Mouse (Mus musculus) limb, embryonic 13.5 days (tissue): ENCODE measurements around the gene Papln. TPM values are rescaled to one million over a fixed set of nuclear protein-coding genes. Genes with fewer than 3 reads are reported as not detected.

Experiments used
- ATAC-seq: fragments of 200-750 bp; cut with Nextera tagmentation; 2 replicates; pipeline ENCODE4 v1.8.0; 2017; ENCODE audit warnings: low read depth, moderate number of reproducible peaks, moderate TSS enrichment; ENCODE audit not compliant: low FRiP score
- H3K27ac ChIP-seq: fragments of 300-500 bp; sonication (generic); 2 replicates; pipeline ENCODE4 v1.5.1; 2015; ENCODE audit warnings: inconsistent platforms, mild to moderate bottlenecking, moderate library complexity
- H3K27me3 ChIP-seq: fragments of 300-500 bp; sonication (generic); 2 replicates; pipeline ENCODE4 v1.6.1; 2015; ENCODE audit warnings: mild to moderate bottlenecking, inconsistent platforms
- H3K36me3 ChIP-seq: fragments of 300-500 bp; sonication (generic); 2 replicates; pipeline ENCODE4 v1.6.1; 2015; ENCODE audit warnings: inconsistent platforms, mild to moderate bottlenecking, moderate library complexity
- H3K4me1 ChIP-seq: fragments of 300-500 bp; sonication (generic); 2 replicates; pipeline ENCODE4 v1.6.1; 2015; ENCODE audit warnings: inconsistent platforms
- H3K4me2 ChIP-seq: fragments of 300-500 bp; sonication (generic); replicated peaks from 2 replicates; pipeline ENCODE4 v1.6.1; 2015; ENCODE audit warnings: inconsistent platforms, mild to moderate bottlenecking, moderate library complexity
- H3K4me3 ChIP-seq: fragments of 300-500 bp; sonication (generic); 2 replicates; pipeline ENCODE4 v1.5.1; 2015; ENCODE audit warnings: moderate library complexity, mild to moderate bottlenecking, inconsistent platforms
- H3K9ac ChIP-seq: fragments of 300-500 bp; sonication (generic); 2 replicates; pipeline ENCODE4 v1.6.1; 2015; ENCODE audit warnings: mild to moderate bottlenecking, inconsistent platforms
- H3K9me3 ChIP-seq: fragments of 300-500 bp; sonication (generic); 2 replicates; pipeline ENCODE4 v1.6.1; 2016; ENCODE audit warnings: inconsistent platforms
- WGBS: fragments of 180-500 bp; shearing (Covaris S2); methylation state at CpG from one replicate; pipeline ENCODE4 v1.1.7; 2015; 5-methylcytosine and 5-hydroxymethylcytosine counted together
- polyA plus RNA-seq: library from polyadenylated mRNA; unstranded; fragments of >200 nt; fragmentation: Nextera tagmentation; extraction: Ambion mirVana; gene quantifications from 2 replicates; pipeline ENCODE4 v1.2.1, GENCODE M21; 2015

Papln gene
- polyA plus RNA-seq, 1 experiment from 2014 or later = 1.3 TPM

GRCm38 (mm10) chr12:83790749-83791148, 27.3 kb downstream of the Papln start:
- 83% methylated on average over 4 of the region's 4 CpGs for WGBS
- H3K9ac ChIP-seq = no peak overlapping the region
- H3K4me1 ChIP-seq = peaks cover 7% of the 10 kb centered on the region
- H3K36me3 ChIP-seq = peaks cover 28% of the 10 kb centered on the region
- no peak for ATAC-seq
- no peaks in the 10 kb centered on the region for H3K9me3 ChIP-seq
- H3K4me3 ChIP-seq = no peak overlapping the region
- no peaks in the 10 kb centered on the region for H3K27me3 ChIP-seq
- H3K4me2 ChIP-seq = no peak overlapping the region
- H3K27ac ChIP-seq = no peak overlapping the region

GRCm38 (mm10) chr12:83791737-83792136, 28.3 kb downstream of the Papln start:
- ATAC-seq = no peak
- 83% methylated on average over 10 of the region's 10 CpGs for WGBS
- Histone ChIP-seq H3K4me1 (peaks cover 7% of the 10 kb centered on the region), H3K27me3 (no peaks in the 10 kb centered on the region), H3K4me3 (no peak overlapping the region), H3K4me2 (no peak overlapping the region), H3K9ac (no peak overlapping the region), H3K9me3 (no peaks in the 10 kb centered on the region), H3K36me3 (peaks cover 36% of the 10 kb centered on the region), H3K27ac (no peak overlapping the region)

GRCm38 (mm10) chr12:83792706-83793410, 29.4 kb downstream of the Papln start:
- 62% methylated on average over 10 of the region's 10 CpGs for WGBS
- H3K9ac ChIP-seq = no peak overlapping the region
- ATAC-seq = no peak
- no peaks in the 10 kb centered on the region for H3K9me3 ChIP-seq
- no peak overlapping the region for H3K27ac ChIP-seq
- no peak overlapping the region for H3K4me3 ChIP-seq
- H3K4me1 ChIP-seq = peaks cover 7% of the 10 kb centered on the region
- H3K27me3 ChIP-seq = no peaks in the 10 kb centered on the region
- H3K4me2 ChIP-seq = no peak overlapping the region
- peaks cover 42% of the 10 kb centered on the region for H3K36me3 ChIP-seq

- WGBS = 64% methylated on average over 2 of the region's 2 CpGs
- peaks cover 3% of the 10 kb centered on the region for H3K4me1 ChIP-seq
- no peak overlapping the region for H3K4me3 ChIP-seq
- H3K27ac ChIP-seq = no peak overlapping the region
- H3K27me3 ChIP-seq = no peaks in the 10 kb centered on the region
- no peaks in the 10 kb centered on the region for H3K9me3 ChIP-seq
- peaks cover 63% of the 10 kb centered on the region for H3K36me3 ChIP-seq
- ATAC-seq = no peak
- no peak overlapping the region for H3K4me2 ChIP-seq
- H3K9ac ChIP-seq = no peak overlapping the region
Observed at GRCm38 (mm10) chr12:83795051-83795450, 31.6 kb downstream of the Papln start.

- H3K9ac ChIP-seq = no peak overlapping the region
- H3K4me1 ChIP-seq = no peaks in the 10 kb centered on the region
- no peak overlapping the region for H3K4me2 ChIP-seq
- H3K27me3 ChIP-seq = no peaks in the 10 kb centered on the region
- 97% methylated on average over 7 of the region's 7 CpGs for WGBS
- ATAC-seq = no peak
- no peaks in the 10 kb centered on the region for H3K9me3 ChIP-seq
- H3K36me3 ChIP-seq = peaks cover 69% of the 10 kb centered on the region
- no peak overlapping the region for H3K27ac ChIP-seq
- H3K4me3 ChIP-seq = no peak overlapping the region
Observed at GRCm38 (mm10) chr12:83795586-83795985, 32.2 kb downstream of the Papln start.

- ATAC-seq = no peak
- H3K27ac ChIP-seq = no peak overlapping the region
- H3K36me3 ChIP-seq = peaks cover 75% of the 10 kb centered on the region
- H3K9ac ChIP-seq = no peak overlapping the region
- H3K4me2 ChIP-seq = no peak overlapping the region
- WGBS = 92% methylated on average over 5 of the region's 5 CpGs
- H3K9me3 ChIP-seq = no peaks in the 10 kb centered on the region
- no peaks in the 10 kb centered on the region for H3K27me3 ChIP-seq
- no peak overlapping the region for H3K4me3 ChIP-seq
- no peaks in the 10 kb centered on the region for H3K4me1 ChIP-seq
Observed at GRCm38 (mm10) chr12:83798313-83798712, 34.9 kb downstream of the Papln start.

- no peak overlapping the region for H3K4me3 ChIP-seq
- no peak overlapping the region for H3K4me2 ChIP-seq
- no peak overlapping the region for H3K27ac ChIP-seq
- WGBS = 62% methylated on average over 9 of the region's 9 CpGs
- H3K4me1 ChIP-seq = no peaks in the 10 kb centered on the region
- H3K9me3 ChIP-seq = peaks cover 4% of the 10 kb centered on the region; the same call in 1 of the 2 replicates
- ATAC-seq = no peak
- no peak overlapping the region for H3K9ac ChIP-seq
- H3K27me3 ChIP-seq = no peaks in the 10 kb centered on the region
- H3K36me3 ChIP-seq = peaks cover 88% of the 10 kb centered on the region
Observed at GRCm38 (mm10) chr12:83800943-83801342, 37.5 kb downstream of the Papln start.

- Histone ChIP-seq H3K27ac (no peak overlapping the region), H3K9ac (no peak overlapping the region), H3K36me3 (peaks cover 95% of the 10 kb centered on the region), H3K4me1 (no peaks in the 10 kb centered on the region), H3K9me3 (peaks cover 4% of the 10 kb centered on the region; the same call in 1 of the 2 replicates), H3K4me3 (no peak overlapping the region), H3K4me2 (no peak overlapping the region), H3K27me3 (no peaks in the 10 kb centered on the region)
- ATAC-seq = no peak
- WGBS = 90% methylated on average over 7 of the region's 7 CpGs
Observed at GRCm38 (mm10) chr12:83803641-83804040, 40.2 kb downstream of the Papln start.

GRCm38 (mm10) chr12:83811901-83812300, 48.5 kb downstream of the Papln start:
- Histone ChIP-seq H3K9ac (no peak overlapping the region), H3K27me3 (no peaks in the 10 kb centered on the region), H3K27ac (no peak overlapping the region), H3K4me1 (0 out of 2 replicates have a peak, but pooled peaks cover 2% of the 10 kb centered on the region), H3K4me3 (no peak overlapping the region), H3K36me3 (peaks cover 20% of the 10 kb centered on the region), H3K4me2 (no peak overlapping the region), H3K9me3 (no peaks in the 10 kb centered on the region)
- WGBS = 95% methylated on average over 3 of the region's 3 CpGs
- no peak for ATAC-seq

- no peak overlapping the region for H3K4me3 ChIP-seq
- 86% methylated on average over 1 of the region's 1 CpGs for WGBS
- no peak overlapping the region for H3K9ac ChIP-seq
- peaks cover 3% of the 10 kb centered on the region; the same call in 1 of the 2 replicates for H3K36me3 ChIP-seq
- no peak overlapping the region for H3K4me2 ChIP-seq
- 0 out of 2 replicates have a peak, but pooled peaks cover 2% of the 10 kb centered on the region for H3K4me1 ChIP-seq
- no peak for ATAC-seq
- no peak overlapping the region for H3K27ac ChIP-seq
- no peaks in the 10 kb centered on the region for H3K9me3 ChIP-seq
- H3K27me3 ChIP-seq = no peaks in the 10 kb centered on the region
Observed at GRCm38 (mm10) chr12:83816616-83817015, 53.2 kb downstream of the Papln start.

- Histone ChIP-seq H3K27ac (no peak overlapping the region), H3K9me3 (no peaks in the 10 kb centered on the region), H3K4me2 (no peak overlapping the region), H3K36me3 (peaks cover 19% of the 10 kb centered on the region), H3K9ac (no peak overlapping the region), H3K27me3 (no peaks in the 10 kb centered on the region), H3K4me1 (no peaks in the 10 kb centered on the region), H3K4me3 (no peak overlapping the region)
- WGBS = 64% methylated on average over 3 of the region's 3 CpGs
- ATAC-seq = no peak
Observed at GRCm38 (mm10) chr12:83830424-83830823, 67.0 kb downstream of the Papln start.

GRCm38 (mm10) chr12:83833979-83834378, 70.5 kb downstream of the Papln start:
- WGBS = 95% methylated on average over 3 of the region's 3 CpGs
- peaks cover 31% of the 10 kb centered on the region for H3K36me3 ChIP-seq
- no peak overlapping the region for H3K4me2 ChIP-seq
- no peak for ATAC-seq
- no peak overlapping the region for H3K9ac ChIP-seq
- no peak overlapping the region for H3K27ac ChIP-seq
- H3K4me3 ChIP-seq = no peak overlapping the region
- no peaks in the 10 kb centered on the region for H3K27me3 ChIP-seq
- H3K4me1 ChIP-seq = no peaks in the 10 kb centered on the region
- H3K9me3 ChIP-seq = no peaks in the 10 kb centered on the region
